8 mouse cellular contexts compared by ENCODE assay signal in genomic region chr17:83706116-83706593, GRCm38 (mm10). TPM values are rescaled to one million over a fixed set of nuclear protein-coding genes. Genes with fewer than 3 reads are reported as not detected.
DNase-seq lines count a peak whose midpoint lies in the region; ATAC-seq and TF ChIP-seq lines count a peak whose summit lies in the region.

TSS of gene Mta3 (plus strand) at chr17:83706163.

- DNase-seq in ES-E14 (ENCODE audit: low read depth, low spot score), result no peak
- peak; percentile 31 for DNase-seq in c-Kit-negative CD71-positive TER-119-positive erythroid progenitor cells, embryonic 14.5 days (ENCODE audit: low read depth, low spot score)
- DNase-seq in heart, postnatal 10 days, result peak; percentile 74 to 77
- DNase-seq in kidney, postnatal 25 days, result peak; percentile 66 to 81
- peak; percentile 84 for DNase-seq in testis, postnatal 10 days (ENCODE audit: low spot score)

- peaks cover 9% of the 10 kb centered on the region; the same call in 1 of the 2 replicates for H3K36me3 ChIP-seq in ES-E14 (ENCODE audit: control insufficient read depth, insufficient read depth, low read length, poor library complexity, severe bottlenecking)
- H3K36me3 ChIP-seq in forebrain, embryonic 15.5 days, result no peaks in the 10 kb centered on the region
- H3K36me3 ChIP-seq in liver, embryonic 15.5 days (replicated peaks), result peaks cover 19% of the 10 kb centered on the region
- no peaks in the 10 kb centered on the region; the same call in 1 of the 2 replicates for H3K36me3 ChIP-seq in neural tube, embryonic 12.5 days

- peak; percentile 74 for ATAC-seq in forebrain, embryonic 15.5 days (replicated peaks)
- ATAC-seq in liver, embryonic 15.5 days (ENCODE audit: insufficient read depth), result peak; percentile 60
- ATAC-seq in neural tube, embryonic 12.5 days (ENCODE audit: low FRiP score, low read depth), result peak; percentile 77

- under 1% methylated on average over 34 of the region's 56 CpGs for WGBS in forebrain, embryonic 15.5 days
- WGBS in liver, embryonic 15.5 days (ENCODE audit: insufficient replicate concordance), result under 1% methylated on average over 49 of the region's 56 CpGs
- 1% methylated on average over 52 of the region's 56 CpGs for WGBS in neural tube, embryonic 12.5 days

- H3K27ac ChIP-seq in ES-E14 (ENCODE audit: insufficient read depth, low read depth, low read length, poor library complexity, severe bottlenecking), result peak within 1 kb of the TSS; percentile 89
- peak within 1 kb of the TSS; percentile 82 for H3K27ac ChIP-seq in forebrain, embryonic 15.5 days (replicated peaks)
- peak within 1 kb of the TSS; percentile 98 for H3K27ac ChIP-seq in liver, embryonic 15.5 days (replicated peaks)
- peak within 1 kb of the TSS; percentile 66 for H3K27ac ChIP-seq in neural tube, embryonic 12.5 days

- peaks cover 5 to 21% of the 10 kb centered on the region in 2 experiments; a peak in 3 of 4 replicates for H3K4me1 ChIP-seq in ES-E14 (ENCODE audit: control insufficient read depth in 2 of 2, insufficient read depth in 2 of 2, low read length in 2 of 2, poor library complexity in 1 of 2)
- H3K4me1 ChIP-seq in forebrain, embryonic 15.5 days, result peaks cover 29% of the 10 kb centered on the region
- peaks cover 58% of the 10 kb centered on the region for H3K4me1 ChIP-seq in liver, embryonic 15.5 days (replicated peaks)
- peaks cover 14% of the 10 kb centered on the region for H3K4me1 ChIP-seq in neural tube, embryonic 12.5 days

- in situ Hi-C loops in ES-E14 (cut with MboI; ENCODE audit: low sequenced_read_pairs in 2 of 2, unreplicated experiment in 2 of 2), result no loop called here

- intact Hi-C loops in heart, postnatal 10 days (cut with DNase I), result no loop called here

- H3K9ac ChIP-seq in ES-E14 (ENCODE audit: insufficient read depth, low read depth, low read length, poor library complexity, severe bottlenecking), result peak within 1 kb of the TSS; percentile 94
- H3K9ac ChIP-seq in forebrain, embryonic 15.5 days (replicated peaks), result peak within 1 kb of the TSS; percentile 85
- peak within 1 kb of the TSS; percentile 99 for H3K9ac ChIP-seq in liver, embryonic 15.5 days
- H3K9ac ChIP-seq in neural tube, embryonic 12.5 days, result peak within 1 kb of the TSS; percentile 94

- H3K9me3 ChIP-seq in ES-E14 (ENCODE audit: control insufficient read depth, insufficient read depth, low read depth, low read length), result no peaks in the 10 kb centered on the region
- no peaks in the 10 kb centered on the region for H3K9me3 ChIP-seq in forebrain, embryonic 15.5 days
- H3K9me3 ChIP-seq in liver, embryonic 15.5 days (replicated peaks), result no peaks in the 10 kb centered on the region
- no peaks in the 10 kb centered on the region for H3K9me3 ChIP-seq in neural tube, embryonic 12.5 days

- H3K4me3 ChIP-seq in ES-E14 (ENCODE audit: insufficient read depth in 1 of 2, low read depth in 1 of 2, low read length in 2 of 2, poor library complexity in 1 of 2, severe bottlenecking in 1 of 2), result peak within 1 kb of the TSS; percentile 86 to 92
- H3K4me3 ChIP-seq in forebrain, embryonic 15.5 days, result peak within 1 kb of the TSS; percentile 83
- H3K4me3 ChIP-seq in liver, embryonic 15.5 days (replicated peaks), result peak within 1 kb of the TSS; percentile 95
- peak within 1 kb of the TSS; percentile 77 for H3K4me3 ChIP-seq in neural tube, embryonic 12.5 days

- H3K4me2 ChIP-seq in forebrain, embryonic 15.5 days (replicated peaks), result peak within 1 kb of the TSS; percentile 83
- peak within 1 kb of the TSS; percentile 99 for H3K4me2 ChIP-seq in liver, embryonic 15.5 days
- H3K4me2 ChIP-seq in neural tube, embryonic 12.5 days (replicated peaks), result peak within 1 kb of the TSS; percentile 93

- no peaks in the 10 kb centered on the region for H3K27me3 ChIP-seq in forebrain, embryonic 15.5 days
- H3K27me3 ChIP-seq in liver, embryonic 15.5 days, result no peaks in the 10 kb centered on the region
- no peaks in the 10 kb centered on the region for H3K27me3 ChIP-seq in neural tube, embryonic 12.5 days (replicated peaks)

TF ChIP-seq in ES-E14, 5 proteins besides CTCF, POLR2A, EP300 and RAD21:
- TF ChIP-seq ZC3H11A (IDR thresholded peaks at IDR 0.05; ENCODE audit: borderline replicate concordance, low read depth, low read length) (no peak), ZNF384 (IDR thresholded peaks at IDR 0.05; ENCODE audit: low read depth, low read length) (no peak), HCFC1 (IDR thresholded peaks at IDR 0.05; ENCODE audit: borderline replicate concordance, insufficient read depth, low read length) (no peak), CHD2 (IDR thresholded peaks at IDR 0.05; ENCODE audit: low read depth, low read length) (no peak), MAFK (IDR thresholded peaks at IDR 0.05; ENCODE audit: insufficient read depth, low read depth, low read length) (no peak)

RNA-seq across cellular contexts. Expression of gene Mta3, which starts in this region (rescaled TPM):
- total RNA-seq in ES-E14 (2012; rRNA removed), result 52.8 and 57.1 TPM in 2 replicates
- 37.9 and 39.7 TPM in 2 replicates for polyA plus RNA-seq in forebrain, embryonic 15.5 days (2015; fragmentation: Nextera tagmentation; extraction: Ambion mirVana)
- total RNA-seq in heart, postnatal 10 days (2021), result 10 to 100 TPM; 29.2 to 30.2 TPM
- polyA plus RNA-seq in liver, embryonic 15.5 days (2015; fragmentation: Nextera tagmentation; extraction: Ambion mirVana), result 36.9 and 37.3 TPM in 2 replicates
- 37.4 and 38.5 TPM in 2 replicates for polyA plus RNA-seq in neural tube, embryonic 12.5 days (2016; fragmentation: Nextera tagmentation; extraction: Ambion mirVana)
